Mouse (Mus musculus): ENCODE data around the gene Ttc23. TPM values are rescaled to one million over a fixed set of nuclear protein-coding genes. Genes with fewer than 3 reads are reported as not detected.

Ttc23 gene
- total RNA-seq, 1 experiment, result 9.4 TPM

- no peaks in the 10 kb centered on the region for H3K4me1 ChIP-seq (ENCODE audit: control insufficient read depth in 2 of 2, insufficient read depth in 2 of 2, low read length in 2 of 2, poor library complexity in 1 of 2)
- TF ChIP-seq ZNF384 (IDR thresholded peaks at IDR 0.05; ENCODE audit: low read depth, low read length), result no peak
- no peak for TF ChIP-seq CHD2 (IDR thresholded peaks at IDR 0.05; ENCODE audit: low read depth, low read length)
- TF ChIP-seq ZC3H11A (IDR thresholded peaks at IDR 0.05; ENCODE audit: borderline replicate concordance, low read depth, low read length), result no peak
- no peak for TF ChIP-seq HCFC1 (IDR thresholded peaks at IDR 0.05; ENCODE audit: borderline replicate concordance, insufficient read depth, low read length)
- TF ChIP-seq MAFK (IDR thresholded peaks at IDR 0.05; ENCODE audit: insufficient read depth, low read depth, low read length), result no peak
- no peak for DNase-seq (ENCODE audit: low read depth, low spot score)
- H3K9ac ChIP-seq (ENCODE audit: insufficient read depth, low read depth, low read length, poor library complexity, severe bottlenecking), result no peak overlapping the region
- H3K9me3 ChIP-seq (ENCODE audit: control insufficient read depth, insufficient read depth, low read depth, low read length), result no peaks in the 10 kb centered on the region
- H3K27ac ChIP-seq (ENCODE audit: insufficient read depth, low read depth, low read length, poor library complexity, severe bottlenecking), result no peak overlapping the region
- H3K36me3 ChIP-seq (ENCODE audit: control insufficient read depth, insufficient read depth, low read length, poor library complexity, severe bottlenecking), result no peaks in the 10 kb centered on the region
- in situ Hi-C loops (cut with MboI; ENCODE audit: low sequenced_read_pairs in 2 of 2, unreplicated experiment in 2 of 2), result no loop called here
- no peak overlapping the region for H3K4me3 ChIP-seq (ENCODE audit: insufficient read depth in 1 of 2, low read depth in 1 of 2, low read length in 2 of 2, poor library complexity in 1 of 2, severe bottlenecking in 1 of 2)
These were observed 45.8 kb downstream of the Ttc23 start for GRCm38 (mm10) chr7:67692791-67693538.

GRCm38 (mm10) chr7:67695906-67696305 lies 48.7 kb downstream of the Ttc23 start:
- no peak overlapping the region for H3K9ac ChIP-seq (ENCODE audit: insufficient read depth, low read depth, low read length, poor library complexity, severe bottlenecking)
- no peak overlapping the region for H3K27ac ChIP-seq (ENCODE audit: insufficient read depth, low read depth, low read length, poor library complexity, severe bottlenecking)
- H3K9me3 ChIP-seq (ENCODE audit: control insufficient read depth, insufficient read depth, low read depth, low read length), result no peaks in the 10 kb centered on the region
- in situ Hi-C loops (cut with MboI; ENCODE audit: low sequenced_read_pairs in 2 of 2, unreplicated experiment in 2 of 2), result no loop called here
- TF ChIP-seq CHD2 (IDR thresholded peaks at IDR 0.05; ENCODE audit: low read depth, low read length) (no peak), HCFC1 (IDR thresholded peaks at IDR 0.05; ENCODE audit: borderline replicate concordance, insufficient read depth, low read length) (no peak), ZC3H11A (IDR thresholded peaks at IDR 0.05; ENCODE audit: borderline replicate concordance, low read depth, low read length) (no peak), ZNF384 (IDR thresholded peaks at IDR 0.05; ENCODE audit: low read depth, low read length) (no peak)
- no peaks in the 10 kb centered on the region for H3K4me1 ChIP-seq (ENCODE audit: control insufficient read depth in 2 of 2, insufficient read depth in 2 of 2, low read length in 2 of 2, poor library complexity in 1 of 2)
- DNase-seq (ENCODE audit: low read depth, low spot score), result no peak
- no peak overlapping the region for H3K4me3 ChIP-seq (ENCODE audit: insufficient read depth in 1 of 2, low read depth in 1 of 2, low read length in 2 of 2, poor library complexity in 1 of 2, severe bottlenecking in 1 of 2)
- H3K36me3 ChIP-seq (ENCODE audit: control insufficient read depth, insufficient read depth, low read length, poor library complexity, severe bottlenecking), result no peaks in the 10 kb centered on the region

GRCm38 (mm10) chr7:67697892-67698630 lies 50.9 kb downstream of the Ttc23 start:
- DNase-seq (ENCODE audit: low read depth, low spot score), result no peak
- in situ Hi-C loops (cut with MboI; ENCODE audit: low sequenced_read_pairs in 2 of 2, unreplicated experiment in 2 of 2), result no loop called here
- H3K9ac ChIP-seq (ENCODE audit: insufficient read depth, low read depth, low read length, poor library complexity, severe bottlenecking), result no peak overlapping the region
- H3K36me3 ChIP-seq (ENCODE audit: control insufficient read depth, insufficient read depth, low read length, poor library complexity, severe bottlenecking), result no peaks in the 10 kb centered on the region
- H3K27ac ChIP-seq (ENCODE audit: insufficient read depth, low read depth, low read length, poor library complexity, severe bottlenecking), result no peak overlapping the region
- H3K4me1 ChIP-seq (ENCODE audit: control insufficient read depth in 2 of 2, insufficient read depth in 2 of 2, low read length in 2 of 2, poor library complexity in 1 of 2), result no peaks in the 10 kb centered on the region
- H3K9me3 ChIP-seq (ENCODE audit: control insufficient read depth, insufficient read depth, low read depth, low read length), result no peaks in the 10 kb centered on the region
- H3K4me3 ChIP-seq (ENCODE audit: insufficient read depth in 1 of 2, low read depth in 1 of 2, low read length in 2 of 2, poor library complexity in 1 of 2, severe bottlenecking in 1 of 2), result no peak overlapping the region
- TF ChIP-seq MAFK (IDR thresholded peaks at IDR 0.05; ENCODE audit: insufficient read depth, low read depth, low read length), result no peak
- TF ChIP-seq HCFC1 (IDR thresholded peaks at IDR 0.05; ENCODE audit: borderline replicate concordance, insufficient read depth, low read length), result no peak
- no peak for TF ChIP-seq ZC3H11A (IDR thresholded peaks at IDR 0.05; ENCODE audit: borderline replicate concordance, low read depth, low read length)
- TF ChIP-seq ZNF384 (IDR thresholded peaks at IDR 0.05; ENCODE audit: low read depth, low read length), result no peak
- no peak for TF ChIP-seq CHD2 (IDR thresholded peaks at IDR 0.05; ENCODE audit: low read depth, low read length)

- no peak for TF ChIP-seq CHD2 (IDR thresholded peaks at IDR 0.05; ENCODE audit: low read depth, low read length)
- TF ChIP-seq ZNF384 (IDR thresholded peaks at IDR 0.05; ENCODE audit: low read depth, low read length), result no peak
- no peak for TF ChIP-seq ZC3H11A (IDR thresholded peaks at IDR 0.05; ENCODE audit: borderline replicate concordance, low read depth, low read length)
- no peak for TF ChIP-seq MAFK (IDR thresholded peaks at IDR 0.05; ENCODE audit: insufficient read depth, low read depth, low read length)
- TF ChIP-seq HCFC1 (IDR thresholded peaks at IDR 0.05; ENCODE audit: borderline replicate concordance, insufficient read depth, low read length), result no peak
- H3K36me3 ChIP-seq (ENCODE audit: control insufficient read depth, insufficient read depth, low read length, poor library complexity, severe bottlenecking), result no peaks in the 10 kb centered on the region
- H3K9ac ChIP-seq (ENCODE audit: insufficient read depth, low read depth, low read length, poor library complexity, severe bottlenecking), result no peak overlapping the region
- H3K9me3 ChIP-seq (ENCODE audit: control insufficient read depth, insufficient read depth, low read depth, low read length), result no peaks in the 10 kb centered on the region
- H3K4me1 ChIP-seq (ENCODE audit: control insufficient read depth in 2 of 2, insufficient read depth in 2 of 2, low read length in 2 of 2, poor library complexity in 1 of 2), result no peaks in the 10 kb centered on the region
- in situ Hi-C loops (cut with MboI; ENCODE audit: low sequenced_read_pairs in 2 of 2, unreplicated experiment in 2 of 2), result no loop called here
- H3K4me3 ChIP-seq (ENCODE audit: insufficient read depth in 1 of 2, low read depth in 1 of 2, low read length in 2 of 2, poor library complexity in 1 of 2, severe bottlenecking in 1 of 2), result no peak overlapping the region
- H3K27ac ChIP-seq (ENCODE audit: insufficient read depth, low read depth, low read length, poor library complexity, severe bottlenecking), result no peak overlapping the region
- DNase-seq (ENCODE audit: low read depth, low spot score), result no peak
These were observed 52.1 kb downstream of the Ttc23 start for GRCm38 (mm10) chr7:67699301-67699700.

Data from ES-E14 (cell line).